Mouse (Mus musculus): Measurements from ENCODE around the gene Prss38.

The Prss38 gene

GRCm38 (mm10) chr11:59327625-59328024 lies 47.8 kb downstream of the Prss38 start:
- in situ Hi-C loops (cut with MboI; ENCODE audit: low sequenced_read_pairs): no loop called here

GRCm38 (mm10) chr11:59324777-59325176 lies 50.7 kb downstream of the Prss38 start:
- in situ Hi-C loops (cut with MboI; ENCODE audit: low sequenced_read_pairs): no loop called here

GRCm38 (mm10) chr11:59322988-59323387 lies 52.5 kb downstream of the Prss38 start:
- in situ Hi-C loops (cut with MboI; ENCODE audit: low sequenced_read_pairs): no loop called here
